Mouse (Mus musculus): Measurements from ENCODE around the gene Dad1. TPM values are rescaled to one million over a fixed set of nuclear protein-coding genes. Genes with fewer than 3 reads are reported as not detected.
A peak's percentile ranks its signal among the peaks of the same experiment; 100 is the strongest.

Gene Dad1
- polyA plus RNA-seq, 1 experiment from 2014 or later = 442 TPM

GRCm38 (mm10) chr14:54270413-54270812 is 16.5 kb upstream of the Dad1 start:
- 91% methylated on average over 3 of the region's 3 CpGs for WGBS
- Histone ChIP-seq H3K27ac (replicated peaks in 1 of 2; ENCODE audit: control insufficient read depth in 1 of 2, insufficient read depth in 1 of 2, low read depth in 2 of 2, low read length in 2 of 2) (no peak overlapping the region), H3K9ac (ENCODE audit: low read length) (no peak overlapping the region), H3K27me3 (ENCODE audit: control insufficient read depth, insufficient read depth, low read length) (no peaks in the 10 kb centered on the region), H3K9me3 (ENCODE audit: control insufficient read depth, low read length) (no peaks in the 10 kb centered on the region), H3K36me3 (ENCODE audit: control insufficient read depth, insufficient read depth, low read length) (peaks cover 42% of the 10 kb centered on the region), H3K4me3 (ENCODE audit: control insufficient read depth in 1 of 2, insufficient read depth in 1 of 2, low read depth in 1 of 2, low read length in 2 of 2) (no peak overlapping the region), H3K4me1 (ENCODE audit: control insufficient read depth in 2 of 2, insufficient read depth in 2 of 2, low read length in 2 of 2) (peaks cover 0 to 1% of the 10 kb centered on the region in 2 experiments; a peak in 3 of 4 replicates), H3K4me2 (ENCODE audit: low read length) (no peak overlapping the region)
- ATAC-seq (ENCODE audit: insufficient number of reproducible peaks, insufficient read depth, low FRiP score, low read depth) = no peak

GRCm38 (mm10) chr14:54269566-54269965 is 15.7 kb upstream of the Dad1 start:
- WGBS = 95% methylated on average over 3 of the region's 3 CpGs
- Histone ChIP-seq H3K27ac (replicated peaks in 1 of 2; ENCODE audit: control insufficient read depth in 1 of 2, insufficient read depth in 1 of 2, low read depth in 2 of 2, low read length in 2 of 2) (no peak overlapping the region), H3K4me1 (ENCODE audit: control insufficient read depth in 2 of 2, insufficient read depth in 2 of 2, low read length in 2 of 2) (peaks cover 2 to 4% of the 10 kb centered on the region in 2 experiments; a peak in 3 of 4 replicates), H3K36me3 (ENCODE audit: control insufficient read depth, insufficient read depth, low read length) (peaks cover 48% of the 10 kb centered on the region), H3K9me3 (ENCODE audit: control insufficient read depth, low read length) (no peaks in the 10 kb centered on the region), H3K9ac (ENCODE audit: low read length) (no peak overlapping the region), H3K27me3 (ENCODE audit: control insufficient read depth, insufficient read depth, low read length) (no peaks in the 10 kb centered on the region), H3K4me2 (ENCODE audit: low read length) (no peak overlapping the region), H3K4me3 (ENCODE audit: control insufficient read depth in 1 of 2, insufficient read depth in 1 of 2, low read depth in 1 of 2, low read length in 2 of 2) (no peak overlapping the region)
- no peak for ATAC-seq (ENCODE audit: insufficient number of reproducible peaks, insufficient read depth, low FRiP score, low read depth)

- Histone ChIP-seq H3K4me3 (ENCODE audit: control insufficient read depth in 1 of 2, insufficient read depth in 1 of 2, low read depth in 1 of 2, low read length in 2 of 2) (no peak overlapping the region), H3K9me3 (ENCODE audit: control insufficient read depth, low read length) (no peaks in the 10 kb centered on the region), H3K27ac (replicated peaks in 1 of 2; ENCODE audit: control insufficient read depth in 1 of 2, insufficient read depth in 1 of 2, low read depth in 2 of 2, low read length in 2 of 2) (no peak overlapping the region), H3K4me1 (ENCODE audit: control insufficient read depth in 2 of 2, insufficient read depth in 2 of 2, low read length in 2 of 2) (peaks cover 6 to 8% of the 10 kb centered on the region in 2 experiments; a peak in 3 of 4 replicates), H3K4me2 (ENCODE audit: low read length) (no peak overlapping the region), H3K9ac (ENCODE audit: low read length) (no peak overlapping the region), H3K36me3 (ENCODE audit: control insufficient read depth, insufficient read depth, low read length) (peaks cover 63% of the 10 kb centered on the region), H3K27me3 (ENCODE audit: control insufficient read depth, insufficient read depth, low read length) (no peaks in the 10 kb centered on the region)
- ATAC-seq (ENCODE audit: insufficient number of reproducible peaks, insufficient read depth, low FRiP score, low read depth) = no peak
- 87% methylated on average over 10 of the region's 10 CpGs for WGBS
Measured at GRCm38 (mm10) chr14:54267966-54268365, 14.1 kb upstream of the Dad1 start.

- Histone ChIP-seq H3K27ac (replicated peaks in 1 of 2; ENCODE audit: control insufficient read depth in 1 of 2, insufficient read depth in 1 of 2, low read depth in 2 of 2, low read length in 2 of 2) (no peak overlapping the region), H3K4me3 (ENCODE audit: control insufficient read depth in 1 of 2, insufficient read depth in 1 of 2, low read depth in 1 of 2, low read length in 2 of 2) (no peak overlapping the region), H3K4me2 (ENCODE audit: low read length) (no peak overlapping the region), H3K9ac (ENCODE audit: low read length) (no peak overlapping the region), H3K4me1 (ENCODE audit: control insufficient read depth in 2 of 2, insufficient read depth in 2 of 2, low read length in 2 of 2) (peaks cover 6 to 8% of the 10 kb centered on the region in 2 experiments; a peak in 3 of 4 replicates), H3K27me3 (ENCODE audit: control insufficient read depth, insufficient read depth, low read length) (no peaks in the 10 kb centered on the region), H3K36me3 (ENCODE audit: control insufficient read depth, insufficient read depth, low read length) (peaks cover 79% of the 10 kb centered on the region), H3K9me3 (ENCODE audit: control insufficient read depth, low read length) (no peaks in the 10 kb centered on the region)
- 73% methylated on average over 6 of the region's 6 CpGs for WGBS
- no peak for ATAC-seq (ENCODE audit: insufficient number of reproducible peaks, insufficient read depth, low FRiP score, low read depth)
Measured at GRCm38 (mm10) chr14:54265951-54266350, 12.0 kb upstream of the Dad1 start.

- H3K27ac ChIP-seq (replicated peaks in 1 of 2; ENCODE audit: control insufficient read depth in 1 of 2, insufficient read depth in 1 of 2, low read depth in 2 of 2, low read length in 2 of 2) = peak overlapping the region; percentile 72 to 80
- peaks cover 12 to 16% of the 10 kb centered on the region in 2 experiments for H3K4me1 ChIP-seq (ENCODE audit: control insufficient read depth in 2 of 2, insufficient read depth in 2 of 2, low read length in 2 of 2)
- peaks cover 79% of the 10 kb centered on the region for H3K36me3 ChIP-seq (ENCODE audit: control insufficient read depth, insufficient read depth, low read length)
- peak; percentile 78; the same call in 1 of the 2 replicates for ATAC-seq (ENCODE audit: insufficient number of reproducible peaks, insufficient read depth, low FRiP score, low read depth)
- peak overlapping the region; percentile 6 to 15; a peak in 1 of 4 replicates for H3K4me3 ChIP-seq (ENCODE audit: control insufficient read depth in 1 of 2, insufficient read depth in 1 of 2, low read depth in 1 of 2, low read length in 2 of 2)
- H3K9me3 ChIP-seq (ENCODE audit: control insufficient read depth, low read length) = no peaks in the 10 kb centered on the region
- H3K27me3 ChIP-seq (ENCODE audit: control insufficient read depth, insufficient read depth, low read length) = no peaks in the 10 kb centered on the region
- peak overlapping the region; percentile 62 for H3K9ac ChIP-seq (ENCODE audit: low read length)
- 37% methylated on average over 10 of the region's 10 CpGs for WGBS
- peak overlapping the region; percentile 51 for H3K4me2 ChIP-seq (ENCODE audit: low read length)
Measured at GRCm38 (mm10) chr14:54265093-54265492, 11.2 kb upstream of the Dad1 start.

GRCm38 (mm10) chr14:54264231-54264630 is 10.3 kb upstream of the Dad1 start:
- Histone ChIP-seq H3K4me2 (ENCODE audit: low read length) (no peak overlapping the region), H3K27ac (replicated peaks in 1 of 2; ENCODE audit: control insufficient read depth in 1 of 2, insufficient read depth in 1 of 2, low read depth in 2 of 2, low read length in 2 of 2) (peak overlapping the region; percentile 60 to 80), H3K4me1 (ENCODE audit: control insufficient read depth in 2 of 2, insufficient read depth in 2 of 2, low read length in 2 of 2) (peaks cover 16 to 22% of the 10 kb centered on the region in 2 experiments), H3K4me3 (ENCODE audit: control insufficient read depth in 1 of 2, insufficient read depth in 1 of 2, low read depth in 1 of 2, low read length in 2 of 2) (no peak overlapping the region), H3K27me3 (ENCODE audit: control insufficient read depth, insufficient read depth, low read length) (no peaks in the 10 kb centered on the region), H3K36me3 (ENCODE audit: control insufficient read depth, insufficient read depth, low read length) (peaks cover 73% of the 10 kb centered on the region), H3K9me3 (ENCODE audit: control insufficient read depth, low read length) (no peaks in the 10 kb centered on the region), H3K9ac (ENCODE audit: low read length) (no peak overlapping the region)
- 65% methylated on average over 7 of the region's 7 CpGs for WGBS
- no peak for ATAC-seq (ENCODE audit: insufficient number of reproducible peaks, insufficient read depth, low FRiP score, low read depth)

GRCm38 (mm10) chr14:54263099-54263498 is 9.2 kb upstream of the Dad1 start:
- no peak for ATAC-seq (ENCODE audit: insufficient number of reproducible peaks, insufficient read depth, low FRiP score, low read depth)
- Histone ChIP-seq H3K27ac (replicated peaks in 1 of 2; ENCODE audit: control insufficient read depth in 1 of 2, insufficient read depth in 1 of 2, low read depth in 2 of 2, low read length in 2 of 2) (no peak overlapping the region), H3K4me2 (ENCODE audit: low read length) (no peak overlapping the region), H3K9ac (ENCODE audit: low read length) (no peak overlapping the region), H3K36me3 (ENCODE audit: control insufficient read depth, insufficient read depth, low read length) (peaks cover 62% of the 10 kb centered on the region), H3K4me1 (ENCODE audit: control insufficient read depth in 2 of 2, insufficient read depth in 2 of 2, low read length in 2 of 2) (peaks cover 19 to 22% of the 10 kb centered on the region in 2 experiments), H3K9me3 (ENCODE audit: control insufficient read depth, low read length) (no peaks in the 10 kb centered on the region), H3K27me3 (ENCODE audit: control insufficient read depth, insufficient read depth, low read length) (no peaks in the 10 kb centered on the region), H3K4me3 (ENCODE audit: control insufficient read depth in 1 of 2, insufficient read depth in 1 of 2, low read depth in 1 of 2, low read length in 2 of 2) (no peak overlapping the region)
- WGBS = 87% methylated on average over 6 of the region's 6 CpGs

- H3K9me3 ChIP-seq (ENCODE audit: control insufficient read depth, low read length) = no peaks in the 10 kb centered on the region
- H3K9ac ChIP-seq (ENCODE audit: low read length) = no peak overlapping the region
- no peak overlapping the region for H3K27ac ChIP-seq (replicated peaks in 1 of 2; ENCODE audit: control insufficient read depth in 1 of 2, insufficient read depth in 1 of 2, low read depth in 2 of 2, low read length in 2 of 2)
- H3K4me3 ChIP-seq (ENCODE audit: control insufficient read depth in 1 of 2, insufficient read depth in 1 of 2, low read depth in 1 of 2, low read length in 2 of 2) = no peak overlapping the region
- 92% methylated on average over 8 of the region's 8 CpGs for WGBS
- no peaks in the 10 kb centered on the region for H3K27me3 ChIP-seq (ENCODE audit: control insufficient read depth, insufficient read depth, low read length)
- peaks cover 19 to 22% of the 10 kb centered on the region in 2 experiments for H3K4me1 ChIP-seq (ENCODE audit: control insufficient read depth in 2 of 2, insufficient read depth in 2 of 2, low read length in 2 of 2)
- peaks cover 57% of the 10 kb centered on the region for H3K36me3 ChIP-seq (ENCODE audit: control insufficient read depth, insufficient read depth, low read length)
- ATAC-seq (ENCODE audit: insufficient number of reproducible peaks, insufficient read depth, low FRiP score, low read depth) = no peak
- no peak overlapping the region for H3K4me2 ChIP-seq (ENCODE audit: low read length)
Measured at GRCm38 (mm10) chr14:54262622-54263021, 8.7 kb upstream of the Dad1 start.

Data from heart, embryonic 14.5 days (tissue).